Mouse (Mus musculus): ENCODE measurements around the gene Ssx2ip.

Gene Ssx2ip

GRCm38 (mm10) chr3:146404311-146405201 lies at the start of gene Ssx2ip:
Gene Ssx2ip, plus strand, starts transcription at chr3:146404642.
- peaks cover 17% of the 10 kb centered on the region for H3K9me3 ChIP-seq (ENCODE audit: low read length)
- TF ChIP-seq CTCF (conservative IDR thresholded peaks at IDR 0.05; ENCODE audit: low read length) (no peak), NANOG (IDR thresholded peaks at IDR 0.05; ENCODE audit: borderline replicate concordance, low read length) (no peak), POU5F1 (IDR thresholded peaks at IDR 0.05; ENCODE audit: borderline replicate concordance, low read length) (no peak)

GRCm38 (mm10) chr3:146355146-146355545 lies 49.3 kb upstream of the Ssx2ip start:
- peaks cover 14% of the 10 kb centered on the region for H3K4me1 ChIP-seq (replicated peaks; ENCODE audit: low read depth, low read length)
- H3K9me3 ChIP-seq (ENCODE audit: low read length): no peaks in the 10 kb centered on the region
- TF ChIP-seq NANOG (IDR thresholded peaks at IDR 0.05; ENCODE audit: borderline replicate concordance, low read length) (no peak), POU5F1 (IDR thresholded peaks at IDR 0.05; ENCODE audit: borderline replicate concordance, low read length) (no peak)
- no peak overlapping the region for H3K4me3 ChIP-seq (replicated peaks; ENCODE audit: low read length)
- no peaks in the 10 kb centered on the region for H3K36me3 ChIP-seq (ENCODE audit: insufficient read depth, low read length)
- H3K27me3 ChIP-seq (ENCODE audit: insufficient read depth, low read length): peaks cover 8% of the 10 kb centered on the region; the same call in 1 of the 2 replicates

More at GRCm38 (mm10) chr3:146404311-146405201, at the start of gene Ssx2ip:
- Histone ChIP-seq H3K4me1 (replicated peaks; ENCODE audit: low read depth, low read length) (peaks cover 66% of the 10 kb centered on the region), H3K36me3 (ENCODE audit: insufficient read depth, low read length) (peaks cover 5% of the 10 kb centered on the region; the same call in 1 of the 2 replicates), H3K4me3 (replicated peaks; ENCODE audit: low read length) (peak within 1 kb of the TSS; percentile 95), H3K27me3 (ENCODE audit: insufficient read depth, low read length) (peaks cover 9% of the 10 kb centered on the region; the same call in 1 of the 2 replicates)

DNA sequence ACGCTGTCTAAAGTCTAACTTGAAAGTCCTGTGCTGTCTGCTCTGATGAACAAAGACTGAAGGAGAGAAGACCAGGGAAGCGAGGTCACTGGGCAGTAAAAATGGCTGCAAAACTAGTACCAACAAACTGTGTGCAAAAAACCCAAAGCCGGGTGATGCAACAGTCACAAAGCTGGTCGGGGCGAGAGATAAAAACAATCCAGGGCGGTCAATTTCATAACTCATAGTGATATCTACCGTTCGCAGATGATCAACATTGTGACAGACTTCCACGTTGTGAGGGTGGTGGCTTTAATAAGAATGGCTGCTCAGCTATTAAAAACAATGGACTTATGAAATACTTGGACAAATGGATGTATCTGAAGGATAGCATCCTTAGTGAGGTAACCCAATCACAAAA lies 39.0 kb upstream of the Ssx2ip start:
- H3K9me3 ChIP-seq (ENCODE audit: low read length): no peaks in the 10 kb centered on the region
- H3K4me3 ChIP-seq (replicated peaks; ENCODE audit: low read length): no peak overlapping the region
- no peaks in the 10 kb centered on the region for H3K4me1 ChIP-seq (replicated peaks; ENCODE audit: low read depth, low read length)
- H3K27me3 ChIP-seq (ENCODE audit: insufficient read depth, low read length): no peaks in the 10 kb centered on the region
- no peaks in the 10 kb centered on the region for H3K36me3 ChIP-seq (ENCODE audit: insufficient read depth, low read length)
- TF ChIP-seq CTCF (conservative IDR thresholded peaks at IDR 0.05; ENCODE audit: low read length) (no peak), NANOG (IDR thresholded peaks at IDR 0.05; ENCODE audit: borderline replicate concordance, low read length) (no peak), POU5F1 (IDR thresholded peaks at IDR 0.05; ENCODE audit: borderline replicate concordance, low read length) (no peak)

GRCm38 (mm10) chr3:146367058-146367457 lies 37.4 kb upstream of the Ssx2ip start:
- Histone ChIP-seq H3K9me3 (ENCODE audit: low read length) (no peaks in the 10 kb centered on the region), H3K4me1 (replicated peaks; ENCODE audit: low read depth, low read length) (no peaks in the 10 kb centered on the region), H3K4me3 (replicated peaks; ENCODE audit: low read length) (no peak overlapping the region), H3K27me3 (ENCODE audit: insufficient read depth, low read length) (no peaks in the 10 kb centered on the region), H3K36me3 (ENCODE audit: insufficient read depth, low read length) (no peaks in the 10 kb centered on the region)
- TF ChIP-seq NANOG (IDR thresholded peaks at IDR 0.05; ENCODE audit: borderline replicate concordance, low read length) (no peak), CTCF (conservative IDR thresholded peaks at IDR 0.05; ENCODE audit: low read length) (no peak), POU5F1 (IDR thresholded peaks at IDR 0.05; ENCODE audit: borderline replicate concordance, low read length) (no peak)

- no peaks in the 10 kb centered on the region for H3K36me3 ChIP-seq (ENCODE audit: insufficient read depth, low read length)
- TF ChIP-seq POU5F1 (IDR thresholded peaks at IDR 0.05; ENCODE audit: borderline replicate concordance, low read length): no peak
- TF ChIP-seq NANOG (IDR thresholded peaks at IDR 0.05; ENCODE audit: borderline replicate concordance, low read length): no peak
- no peak for TF ChIP-seq CTCF (conservative IDR thresholded peaks at IDR 0.05; ENCODE audit: low read length)
- H3K4me3 ChIP-seq (replicated peaks; ENCODE audit: low read length): no peak overlapping the region
- H3K27me3 ChIP-seq (ENCODE audit: insufficient read depth, low read length): no peaks in the 10 kb centered on the region
- H3K9me3 ChIP-seq (ENCODE audit: low read length): no peaks in the 10 kb centered on the region
- no peaks in the 10 kb centered on the region for H3K4me1 ChIP-seq (replicated peaks; ENCODE audit: low read depth, low read length)
These were observed 33.8 kb upstream of the Ssx2ip start for GRCm38 (mm10) chr3:146370553-146371095.

DNA sequence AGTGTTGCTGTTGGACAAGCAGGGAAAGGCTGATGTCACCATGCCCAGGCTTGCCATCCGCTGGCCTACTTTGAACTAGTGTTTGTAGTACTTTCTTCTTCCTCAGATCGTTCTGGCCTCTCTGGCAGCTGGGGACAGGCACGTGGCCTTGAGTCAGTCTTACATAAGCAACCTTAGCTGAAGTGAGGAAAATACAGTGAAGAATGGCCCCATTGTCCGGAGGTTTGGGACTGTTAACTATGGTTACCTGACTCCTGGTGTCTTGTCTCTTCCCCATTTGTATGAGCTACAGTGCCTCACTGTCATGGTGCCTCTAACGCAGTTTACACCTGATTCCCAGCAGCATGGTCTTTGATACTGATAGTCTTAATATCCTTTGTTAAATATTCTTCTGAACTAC lies 33.2 kb upstream of the Ssx2ip start:
- TF ChIP-seq CTCF (conservative IDR thresholded peaks at IDR 0.05; ENCODE audit: low read length) (no peak), NANOG (IDR thresholded peaks at IDR 0.05; ENCODE audit: borderline replicate concordance, low read length) (no peak), POU5F1 (IDR thresholded peaks at IDR 0.05; ENCODE audit: borderline replicate concordance, low read length) (no peak)
- no peak overlapping the region for H3K4me3 ChIP-seq (replicated peaks; ENCODE audit: low read length)
- no peaks in the 10 kb centered on the region for H3K9me3 ChIP-seq (ENCODE audit: low read length)
- no peaks in the 10 kb centered on the region for H3K36me3 ChIP-seq (ENCODE audit: insufficient read depth, low read length)
- H3K4me1 ChIP-seq (replicated peaks; ENCODE audit: low read depth, low read length): no peaks in the 10 kb centered on the region
- no peaks in the 10 kb centered on the region for H3K27me3 ChIP-seq (ENCODE audit: insufficient read depth, low read length)

DNA sequence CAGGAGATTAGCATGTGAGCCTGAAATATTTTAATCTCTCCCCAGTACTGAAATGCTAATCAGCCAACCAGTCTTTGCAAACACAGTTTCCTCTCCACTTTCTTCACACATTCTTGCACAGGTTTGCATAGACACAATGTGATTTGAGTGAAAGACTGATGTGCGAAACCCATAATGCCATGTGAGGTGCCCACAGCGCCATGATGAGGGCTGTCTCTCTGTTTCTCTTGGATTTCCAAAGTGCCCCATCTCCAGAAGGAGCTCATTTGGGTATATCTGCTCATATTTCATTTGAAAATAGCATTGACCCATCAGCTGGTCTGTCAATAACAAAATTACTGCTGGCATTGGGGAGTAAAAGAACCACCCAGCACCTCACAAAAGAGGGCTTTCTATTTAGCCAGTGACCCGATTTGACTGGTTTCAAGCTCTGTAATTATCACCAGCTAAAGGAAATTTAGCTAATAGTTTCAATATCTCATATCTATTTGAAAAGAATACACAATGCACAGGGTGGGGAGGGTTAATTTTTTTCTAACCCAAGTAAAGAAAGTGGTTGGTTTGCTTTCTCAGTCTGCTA lies 29.8 kb upstream of the Ssx2ip start:
- H3K9me3 ChIP-seq (ENCODE audit: low read length): no peaks in the 10 kb centered on the region
- peaks cover 13% of the 10 kb centered on the region for H3K27me3 ChIP-seq (ENCODE audit: insufficient read depth, low read length)
- H3K4me1 ChIP-seq (replicated peaks; ENCODE audit: low read depth, low read length): peaks cover 16% of the 10 kb centered on the region
- no peak for TF ChIP-seq NANOG (IDR thresholded peaks at IDR 0.05; ENCODE audit: borderline replicate concordance, low read length)
- TF ChIP-seq POU5F1 (IDR thresholded peaks at IDR 0.05; ENCODE audit: borderline replicate concordance, low read length): no peak
- no peak for TF ChIP-seq CTCF (conservative IDR thresholded peaks at IDR 0.05; ENCODE audit: low read length)
- no peak overlapping the region for H3K4me3 ChIP-seq (replicated peaks; ENCODE audit: low read length)
- no peaks in the 10 kb centered on the region for H3K36me3 ChIP-seq (ENCODE audit: insufficient read depth, low read length)

DNA sequence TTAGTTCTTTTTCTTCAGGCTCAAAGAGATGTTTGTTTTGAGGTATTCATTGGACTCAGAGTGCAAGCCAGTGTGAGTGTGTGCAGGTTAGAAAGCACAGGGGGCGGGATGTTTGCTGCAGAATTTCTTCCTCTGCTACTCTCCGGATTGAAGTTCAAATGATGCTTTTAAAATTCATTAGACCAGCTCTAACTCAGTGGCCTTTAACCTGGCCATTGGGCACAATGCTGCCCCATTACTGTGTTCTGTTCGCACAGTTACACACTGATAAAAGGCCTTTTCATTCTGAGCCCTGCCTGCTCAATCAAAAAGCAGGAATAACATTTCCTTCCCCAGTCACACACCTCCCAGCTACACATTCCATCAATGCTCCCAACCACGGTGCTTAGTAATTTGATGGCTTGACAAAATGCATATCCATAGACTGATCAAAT lies 29.2 kb upstream of the Ssx2ip start:
- no peak overlapping the region for H3K4me3 ChIP-seq (replicated peaks; ENCODE audit: low read length)
- H3K4me1 ChIP-seq (replicated peaks; ENCODE audit: low read depth, low read length): peaks cover 16% of the 10 kb centered on the region
- TF ChIP-seq CTCF (conservative IDR thresholded peaks at IDR 0.05; ENCODE audit: low read length) (no peak), NANOG (IDR thresholded peaks at IDR 0.05; ENCODE audit: borderline replicate concordance, low read length) (peak; percentile 73), POU5F1 (IDR thresholded peaks at IDR 0.05; ENCODE audit: borderline replicate concordance, low read length) (no peak)
- no peaks in the 10 kb centered on the region for H3K9me3 ChIP-seq (ENCODE audit: low read length)
- peaks cover 13% of the 10 kb centered on the region for H3K27me3 ChIP-seq (ENCODE audit: insufficient read depth, low read length)
- H3K36me3 ChIP-seq (ENCODE audit: insufficient read depth, low read length): no peaks in the 10 kb centered on the region
